Mouse (Mus musculus): ENCODE results near the gene Dock11.

The Dock11 gene

GRCm38 (mm10) chrX:35888087-35888895, at the start of gene Dock11:
Gene Dock11, plus strand, starts transcription at chrX:35888832.
- peak; percentile 73 to 82 for DNase-seq

GRCm38 (mm10) chrX:35879703-35880102, 8.9 kb upstream of the Dock11 start:
- no peak for DNase-seq

GRCm38 (mm10) chrX:35888945-35889799, 540 bp downstream of the Dock11 start:
- DNase-seq: peak; percentile 27 to 56

- peak; percentile 7 to 30 for DNase-seq
These were observed 1.1 kb downstream of the Dock11 start for GRCm38 (mm10) chrX:35889800-35890106.

GRCm38 (mm10) chrX:35891534-35892125, 3.0 kb downstream of the Dock11 start:
- DNase-seq: no peak

- no peak for DNase-seq
These were observed 3.7 kb downstream of the Dock11 start for GRCm38 (mm10) chrX:35892377-35892776.

- DNase-seq: peak; percentile 5 to 25
These were observed 9.2 kb downstream of the Dock11 start for GRCm38 (mm10) chrX:35897648-35898500.

GRCm38 (mm10) chrX:35898501-35898766, 9.8 kb downstream of the Dock11 start:
- no peak for DNase-seq

GRCm38 (mm10) chrX:35904352-35904751, 15.7 kb downstream of the Dock11 start:
- DNase-seq: no peak

GRCm38 (mm10) chrX:35906696-35907330, 18.2 kb downstream of the Dock11 start:
- no peak for DNase-seq

- no peak for DNase-seq
These were observed 30.9 kb downstream of the Dock11 start for GRCm38 (mm10) chrX:35919558-35919957.

GRCm38 (mm10) chrX:35920096-35920607, 31.5 kb downstream of the Dock11 start:
- no peak for DNase-seq

GRCm38 (mm10) chrX:35921922-35922321, 33.3 kb downstream of the Dock11 start:
- no peak for DNase-seq

GRCm38 (mm10) chrX:35924705-35925264, 36.2 kb downstream of the Dock11 start:
- DNase-seq: no peak

- DNase-seq: no peak
These were observed 41.7 kb downstream of the Dock11 start for GRCm38 (mm10) chrX:35930094-35930933.

- no peak for DNase-seq
These were observed 42.3 kb downstream of the Dock11 start for GRCm38 (mm10) chrX:35930934-35931406.

GRCm38 (mm10) chrX:35931945-35932344, 43.3 kb downstream of the Dock11 start:
- no peak for DNase-seq

GRCm38 (mm10) chrX:35932952-35933351, 44.3 kb downstream of the Dock11 start:
- DNase-seq: no peak

GRCm38 (mm10) chrX:35938112-35938511, 49.5 kb downstream of the Dock11 start:
- DNase-seq: no peak

GRCm38 (mm10) chrX:35946394-35946793, 57.8 kb downstream of the Dock11 start:
- DNase-seq: no peak

- no peak for DNase-seq
These were observed 61.5 kb downstream of the Dock11 start for GRCm38 (mm10) chrX:35950135-35950534.
